Mouse (Mus musculus) macrophage (primary cell): Measurements from ENCODE around the gene Dgkb. TPM values are rescaled to one million over a fixed set of nuclear protein-coding genes. Genes with fewer than 3 reads are reported as not detected.

ENCODE experiments used
- H3K27ac ChIP-seq: fragments of 350-480 bp; formaldehyde crosslinking; 2 replicates; pipeline ENCODE4 v1.9.0; 2021
- H3K36me3 ChIP-seq: fragments of 350-480 bp; formaldehyde crosslinking; 2 replicates; pipeline ENCODE4 v1.9.0; 2021; ENCODE audit errors: inconsistent target
- H3K4me3 ChIP-seq: fragments of 350-480 bp; formaldehyde crosslinking; 2 replicates; pipeline ENCODE4 v1.9.0; 2021; ENCODE audit errors: inconsistent target
- H3K79me2 ChIP-seq: fragments of 350-480 bp; formaldehyde crosslinking; 2 replicates; pipeline ENCODE4 v1.9.0; 2021; ENCODE audit errors: inconsistent target
- WGBS: methylation state at CpG from one replicate; pipeline ENCODE4 v1.1.7; 2026; ENCODE audit warnings: inconsistent platforms; ENCODE audit not compliant: missing documents; 5-methylcytosine and 5-hydroxymethylcytosine counted together
- polyA plus RNA-seq: library from polyadenylated mRNA; stranded (reverse); fragments of 250-400 nt; gene quantifications from 3 replicates; pipeline ENCODE4 v1.2.4, GENCODE M21; 2018; ENCODE audit warnings: inconsistent platforms
- total RNA-seq, 78 experiments: library from RNA; depleted of rRNA; stranded (reverse); fragments of 250-400 nt; gene quantifications; 1 replicate in 9 of 78; 2 replicates in 24 of 78; 3 replicates in 43 of 78; 4 replicates in 2 of 78; pipeline ENCODE4 v1.2.4; 2018; ENCODE audit warnings: inconsistent platforms in 56 of 78

Dgkb gene
- total RNA-seq (2018; cell fraction: chromatin; rRNA removed), result not detected
- not detected for total RNA-seq (2018; cell fraction: cytosol; rRNA removed)
- total RNA-seq (2018; cell fraction: nucleus; rRNA removed), result not detected
- polyA plus RNA-seq, result not detected in 3 replicates

DNA sequence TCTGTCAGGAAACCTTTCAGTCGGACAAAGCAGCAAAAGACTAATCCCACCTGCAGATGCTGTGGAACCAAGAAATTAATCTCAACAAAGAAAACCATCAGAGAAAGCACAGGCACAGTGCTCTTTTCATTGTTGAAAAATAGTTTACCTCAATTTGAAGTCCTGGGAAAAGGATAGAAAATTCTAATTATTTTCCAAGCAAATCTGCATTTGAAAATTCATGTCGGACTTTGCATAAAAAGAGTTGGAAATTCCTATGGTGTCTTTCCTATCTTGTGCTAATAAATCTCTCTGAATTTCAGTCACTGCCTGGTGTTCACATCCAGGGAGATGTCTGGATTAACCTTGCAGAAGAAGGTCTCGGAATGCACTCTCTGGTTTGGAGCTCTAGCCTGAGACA is at the start of gene Dgkb:
Gene Dgkb (plus strand): TSS at position 301 of the 400 bp plus-strand sequence.
- H3K36me3 ChIP-seq, result no peaks in the 10 kb centered on the region
- no peak within 1 kb of the TSS for H3K27ac ChIP-seq
- H3K79me2 ChIP-seq, result no peaks in the 10 kb centered on the region
- no peak within 1 kb of the TSS for H3K4me3 ChIP-seq
- 70% methylated on average over 3 of the region's 3 CpGs for WGBS

- no peaks in the 10 kb centered on the region for H3K36me3 ChIP-seq
- WGBS, result 63% methylated on average over 1 of the region's 1 CpGs
- H3K79me2 ChIP-seq, result no peaks in the 10 kb centered on the region
- H3K27ac ChIP-seq, result no peak overlapping the region
- no peak overlapping the region for H3K4me3 ChIP-seq
Observed at GRCm38 (mm10) chr12:37769844-37770243, 47.7 kb upstream of the Dgkb start.

GRCm38 (mm10) chr12:37773681-37774357 is 43.7 kb upstream of the Dgkb start:
- Histone ChIP-seq H3K79me2 (no peaks in the 10 kb centered on the region), H3K27ac (no peak overlapping the region), H3K36me3 (no peaks in the 10 kb centered on the region), H3K4me3 (no peak overlapping the region)
- 20% methylated on average over 8 of the region's 8 CpGs for WGBS

DNA sequence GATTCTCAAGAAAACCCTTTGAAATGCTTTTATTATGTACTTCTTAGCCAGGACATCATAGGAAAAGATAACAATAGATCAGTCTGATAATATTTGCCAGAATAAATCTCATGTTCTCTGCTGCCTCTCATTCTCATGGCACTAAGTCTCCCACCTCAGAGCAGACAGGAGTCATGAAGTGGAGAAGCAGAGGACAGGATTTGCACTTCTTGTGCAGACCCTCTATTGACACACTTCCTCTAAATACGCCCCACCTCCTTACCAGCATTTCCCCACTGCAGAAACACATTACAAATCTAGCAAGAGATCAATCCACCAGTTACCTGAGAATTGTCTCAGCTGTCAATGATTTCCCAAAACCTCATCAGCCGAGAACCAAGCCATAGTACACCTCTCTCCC is 42.9 kb upstream of the Dgkb start:
- Histone ChIP-seq H3K36me3 (no peaks in the 10 kb centered on the region), H3K4me3 (no peak overlapping the region), H3K27ac (no peak overlapping the region), H3K79me2 (no peaks in the 10 kb centered on the region)
- WGBS, result 25% methylated on average over 1 of the region's 2 CpGs

DNA sequence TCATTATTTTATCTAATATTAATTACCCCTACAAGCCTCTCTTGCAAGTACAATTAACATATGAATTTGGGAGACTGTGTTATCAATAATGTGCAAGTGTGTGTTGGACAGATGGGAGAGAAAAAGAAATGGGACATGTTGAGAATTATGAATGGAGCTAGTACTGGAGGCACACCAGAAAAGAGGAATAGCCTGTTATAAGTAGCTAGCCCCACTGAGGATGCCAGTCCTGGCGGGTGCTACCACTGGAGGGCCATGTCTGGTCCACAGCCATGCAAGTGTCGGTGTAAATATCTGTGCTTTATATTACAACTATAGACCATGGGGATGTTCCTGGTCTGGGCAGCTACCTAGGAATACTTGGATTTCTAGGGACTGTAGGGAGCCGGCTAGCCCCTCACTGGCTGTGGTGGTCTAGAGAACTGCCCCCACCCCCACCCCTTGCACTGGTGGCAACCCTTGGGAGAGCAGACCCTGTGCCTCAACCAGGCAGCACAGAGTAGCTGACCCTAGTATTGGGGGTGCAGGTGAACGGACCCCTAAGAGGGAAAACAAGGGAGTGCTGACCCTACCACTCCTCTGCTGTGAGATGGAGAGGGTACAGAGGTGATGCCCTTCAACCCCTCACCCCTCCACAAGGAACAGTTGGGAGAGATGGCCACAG is 21.1 kb upstream of the Dgkb start:
- no peaks in the 10 kb centered on the region for H3K79me2 ChIP-seq
- H3K4me3 ChIP-seq, result no peak overlapping the region
- no peak overlapping the region for H3K27ac ChIP-seq
- H3K36me3 ChIP-seq, result no peaks in the 10 kb centered on the region
- 86% methylated on average over 4 of the region's 4 CpGs for WGBS

- H3K79me2 ChIP-seq, result no peaks in the 10 kb centered on the region
- no peaks in the 10 kb centered on the region for H3K36me3 ChIP-seq
- no peak overlapping the region for H3K27ac ChIP-seq
- 89% methylated on average over 3 of the region's 3 CpGs for WGBS
- no peak overlapping the region for H3K4me3 ChIP-seq
Observed at GRCm38 (mm10) chr12:37814122-37814521, 3.4 kb upstream of the Dgkb start.

DNA sequence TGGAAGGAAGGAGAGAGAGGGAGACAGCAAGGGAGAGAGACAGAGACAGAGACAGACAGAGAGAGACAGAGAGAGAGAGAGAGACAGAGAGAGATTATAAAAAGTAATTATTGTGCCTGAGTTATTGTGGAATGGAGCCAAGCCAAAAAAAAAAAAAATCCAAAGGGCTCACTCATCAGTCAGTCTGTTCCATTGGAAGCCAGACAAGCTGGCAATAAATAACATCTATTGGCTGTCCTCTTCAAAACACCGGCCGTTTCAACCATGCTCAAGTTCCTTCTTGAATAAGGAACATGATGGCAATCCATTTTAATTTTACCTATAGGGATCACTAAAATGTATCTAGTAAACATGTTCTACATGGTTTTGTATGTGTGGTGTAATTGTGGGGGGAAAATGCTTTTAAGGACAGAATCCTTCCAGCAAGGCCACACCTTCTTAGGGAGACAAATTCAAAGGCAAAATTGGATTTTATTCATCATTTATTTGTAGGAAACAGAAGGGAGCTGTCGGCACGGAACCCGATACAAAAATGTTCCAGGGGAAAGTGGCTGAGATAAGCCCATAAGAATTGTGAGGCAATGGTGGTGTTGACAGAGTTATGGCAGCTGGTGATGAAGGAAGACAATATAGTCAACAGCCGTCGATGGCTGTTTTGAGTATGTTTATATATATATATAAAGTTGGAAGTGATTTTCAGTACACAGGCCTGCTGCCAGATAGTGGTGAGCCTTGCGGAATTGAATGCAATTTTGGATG is 3.7 kb downstream of the Dgkb start:
- no peaks in the 10 kb centered on the region for H3K79me2 ChIP-seq
- no peak overlapping the region for H3K27ac ChIP-seq
- H3K36me3 ChIP-seq, result no peaks in the 10 kb centered on the region
- WGBS, result 75% methylated on average over 8 of the region's 8 CpGs
- H3K4me3 ChIP-seq, result no peak overlapping the region

DNA sequence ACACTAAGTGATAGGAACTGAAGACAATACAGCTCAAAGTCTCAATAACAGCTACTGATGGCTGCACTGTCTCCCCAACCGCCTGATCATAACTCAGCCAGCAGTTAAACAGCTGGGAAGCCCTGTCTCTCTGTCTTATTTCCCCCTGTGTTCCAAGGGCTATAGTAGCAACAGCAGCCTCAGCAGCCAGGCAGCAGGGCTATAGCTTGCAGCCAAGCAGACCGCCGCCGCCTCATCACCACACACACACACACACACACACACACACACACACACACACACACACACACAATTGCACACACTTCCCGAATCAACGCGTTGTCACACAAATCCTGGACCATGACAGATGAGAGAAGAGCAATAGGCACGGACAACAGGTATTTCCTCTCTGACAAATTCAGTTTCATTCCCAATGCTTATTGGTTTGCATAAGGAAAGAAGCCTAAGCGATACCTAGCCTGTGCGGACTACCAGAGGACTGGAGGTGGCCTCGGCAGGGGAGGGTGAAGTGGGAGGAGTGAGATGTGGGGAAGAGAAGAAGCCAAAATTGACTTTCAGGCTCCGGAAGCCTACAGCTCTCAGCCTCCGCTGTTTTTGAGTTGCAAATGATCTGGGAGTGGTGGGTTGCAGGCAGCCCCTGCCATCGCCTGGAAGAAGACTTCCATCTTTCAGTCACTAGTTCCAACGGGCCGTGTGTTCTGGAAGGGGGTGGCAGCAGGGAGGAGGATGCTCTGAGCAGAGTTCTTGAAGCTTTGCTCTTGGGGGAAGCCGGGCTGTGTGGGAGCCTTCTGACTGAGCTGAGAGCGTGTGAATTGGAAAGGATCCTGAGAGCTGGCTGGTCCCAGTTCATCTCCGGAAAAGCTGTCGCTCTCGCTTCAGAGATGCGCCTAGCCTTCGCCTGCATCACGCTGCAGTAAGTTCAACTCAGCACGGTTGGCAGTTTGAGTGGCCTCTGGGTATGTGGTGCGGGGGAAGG is 62.8 kb downstream of the Dgkb start:
- no peaks in the 10 kb centered on the region for H3K79me2 ChIP-seq
- no peak overlapping the region for H3K4me3 ChIP-seq
- no peaks in the 10 kb centered on the region for H3K36me3 ChIP-seq
- H3K27ac ChIP-seq, result no peak overlapping the region
- WGBS, result 5% methylated on average over 26 of the region's 26 CpGs

DNA sequence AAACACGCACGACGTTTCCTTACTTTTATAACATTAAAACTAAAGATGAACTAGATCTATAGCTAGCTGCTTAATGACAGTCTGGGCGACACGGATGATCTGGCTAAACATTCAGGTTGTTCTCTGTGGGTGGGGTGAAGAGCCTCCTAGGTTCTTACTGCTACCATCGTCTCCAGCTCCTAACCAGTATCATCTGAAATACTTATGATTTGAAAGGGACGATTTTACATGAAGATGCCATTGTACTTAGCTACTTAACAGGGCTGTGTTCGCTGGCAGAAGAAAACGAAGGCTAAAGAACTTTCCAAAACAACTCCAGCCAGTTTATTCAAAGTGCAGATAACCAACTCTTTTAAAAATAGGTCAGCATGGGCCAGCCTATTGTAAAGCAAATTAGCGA is 63.9 kb downstream of the Dgkb start:
- Histone ChIP-seq H3K36me3 (no peaks in the 10 kb centered on the region), H3K4me3 (no peak overlapping the region), H3K79me2 (no peaks in the 10 kb centered on the region), H3K27ac (no peak overlapping the region)
- 13% methylated on average over 10 of the region's 10 CpGs for WGBS

DNA sequence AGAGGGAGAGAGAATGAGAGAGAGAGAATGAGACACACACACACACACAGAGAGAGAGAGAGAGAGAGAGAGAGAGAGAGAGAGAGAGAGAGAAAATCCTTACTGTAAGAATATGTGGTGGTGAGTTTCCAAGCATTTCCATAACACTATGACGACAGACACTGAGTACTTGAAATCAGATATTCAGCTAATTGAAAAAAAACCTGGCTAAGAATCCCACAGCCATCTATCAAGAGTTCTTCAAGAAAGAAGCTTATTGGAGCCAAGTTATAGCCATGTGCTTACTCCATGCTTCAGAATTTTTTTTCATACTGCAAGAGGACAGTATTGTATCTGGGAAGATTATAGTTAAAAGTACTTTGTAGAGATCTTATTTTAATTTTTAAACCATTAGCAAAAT is 65.3 kb downstream of the Dgkb start:
- H3K79me2 ChIP-seq, result no peaks in the 10 kb centered on the region
- no peaks in the 10 kb centered on the region for H3K36me3 ChIP-seq
- no peak overlapping the region for H3K4me3 ChIP-seq
- 50% methylated on average over 1 of the region's 1 CpGs for WGBS
- H3K27ac ChIP-seq, result no peak overlapping the region

DNA sequence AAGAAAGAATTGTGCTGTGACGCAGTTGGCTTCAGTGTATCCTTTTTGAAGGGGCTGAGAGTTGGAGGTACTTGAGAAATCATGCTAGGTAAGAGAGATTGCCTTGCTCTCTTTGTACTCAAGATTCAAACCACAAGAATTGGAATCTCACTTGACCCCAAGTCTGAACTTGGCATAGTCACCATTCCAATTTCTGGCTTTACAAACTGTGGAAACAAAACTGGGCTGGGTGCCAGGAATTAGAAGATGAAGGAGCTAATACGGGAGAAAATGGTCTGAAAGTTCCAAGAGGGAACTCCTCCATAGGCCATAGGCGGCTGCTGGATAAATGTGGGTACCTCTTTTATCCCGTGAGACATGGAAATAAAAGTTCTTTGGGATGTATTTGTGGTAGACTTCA is 66.3 kb downstream of the Dgkb start:
- no peaks in the 10 kb centered on the region for H3K79me2 ChIP-seq
- H3K36me3 ChIP-seq, result no peaks in the 10 kb centered on the region
- no peak overlapping the region for H3K27ac ChIP-seq
- WGBS, result 82% methylated on average over 4 of the region's 4 CpGs
- H3K4me3 ChIP-seq, result no peak overlapping the region

DNA sequence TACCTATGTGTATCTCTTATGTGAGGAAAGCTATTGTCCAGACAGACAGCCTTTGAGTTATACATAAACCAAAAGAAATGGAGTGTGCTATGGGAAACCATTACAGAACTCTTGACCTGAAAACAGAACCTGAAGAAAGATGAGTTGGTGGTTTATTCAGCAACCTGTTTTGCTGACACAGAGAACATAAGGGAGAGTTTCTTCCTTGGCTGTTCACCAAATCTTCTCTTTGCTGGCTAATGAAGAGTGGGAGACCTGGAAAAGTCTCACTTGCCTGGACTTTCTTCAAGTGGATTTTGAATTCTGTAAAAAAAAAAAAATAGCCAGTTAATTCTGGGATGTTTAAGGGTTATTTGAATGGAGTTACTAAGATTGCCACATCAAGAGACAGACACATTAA is 71.1 kb downstream of the Dgkb start:
- Histone ChIP-seq H3K79me2 (no peaks in the 10 kb centered on the region), H3K4me3 (no peak overlapping the region), H3K27ac (no peak overlapping the region), H3K36me3 (no peaks in the 10 kb centered on the region)

GRCm38 (mm10) chr12:37889431-37889830 is 71.9 kb downstream of the Dgkb start:
- H3K36me3 ChIP-seq, result no peaks in the 10 kb centered on the region
- H3K79me2 ChIP-seq, result no peaks in the 10 kb centered on the region
- no peak overlapping the region for H3K27ac ChIP-seq
- no peak overlapping the region for H3K4me3 ChIP-seq
- 88% methylated on average over 4 of the region's 4 CpGs for WGBS

DNA sequence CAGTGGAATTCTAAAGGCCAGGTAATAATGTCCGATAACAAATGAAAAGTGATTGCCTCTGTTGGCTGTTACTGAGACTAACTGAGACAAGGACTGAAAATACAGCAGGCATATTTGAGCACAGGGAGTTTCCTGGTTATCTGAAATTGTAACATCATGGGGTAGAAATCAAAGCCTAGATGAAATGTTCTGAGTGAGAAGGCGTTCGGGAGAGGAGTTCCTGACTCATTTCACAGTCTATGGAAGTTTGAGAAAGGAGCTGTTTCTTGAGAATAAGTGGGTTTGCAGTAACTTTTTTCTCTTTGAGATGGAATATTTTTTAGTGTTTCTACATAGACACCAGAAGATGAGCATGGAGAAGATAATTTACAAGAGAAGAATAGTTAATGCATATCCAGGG is 73.8 kb downstream of the Dgkb start:
- WGBS, result 92% methylated on average over 3 of the region's 3 CpGs
- no peak overlapping the region for H3K4me3 ChIP-seq
- H3K27ac ChIP-seq, result no peak overlapping the region
- H3K36me3 ChIP-seq, result no peaks in the 10 kb centered on the region
- H3K79me2 ChIP-seq, result no peaks in the 10 kb centered on the region
